Mouse (Mus musculus): ENCODE data around the gene Rnf114.

DNA sequence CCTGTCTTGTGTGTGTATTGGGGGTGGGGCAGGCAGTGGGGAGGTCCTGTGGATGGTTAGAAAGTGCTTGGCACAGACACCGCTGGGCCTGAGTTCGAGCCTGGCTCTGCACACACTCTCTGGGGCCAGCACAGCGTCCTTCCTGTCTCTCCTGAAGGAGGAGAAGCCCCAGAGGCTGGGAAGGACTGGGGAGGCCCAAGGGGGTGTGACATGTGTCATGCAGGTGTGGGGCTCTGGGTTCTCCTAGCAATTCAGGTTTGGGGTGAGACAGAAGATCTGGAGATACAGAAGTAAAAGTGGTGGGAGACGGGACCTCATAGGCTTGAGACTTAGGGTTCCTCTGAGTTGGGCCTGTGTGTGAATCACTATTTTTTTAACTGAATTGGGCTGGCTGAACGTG lies 70.6 kb downstream of the Rnf114 start:
- TF ChIP-seq CTCF (IDR thresholded peaks at IDR 0.05; ENCODE audit: low read depth) (no peak), EP300 (IDR thresholded peaks at IDR 0.05; ENCODE audit: low read depth) (no peak)
